Mouse (Mus musculus) cerebellum, adult 2 months (tissue): ENCODE measurements around the gene 0610030E20Rik. TPM values are rescaled to one million over a fixed set of nuclear protein-coding genes. Genes with fewer than 3 reads are reported as not detected.
A peak's percentile ranks its signal among the peaks of the same experiment; 100 is the strongest.

Experiments used
- DNase-seq, 2 experiments: peaks; one replicate each; pipeline ENCODE4 v3.0.0; 2021
- H3K27ac ChIP-seq: fragments of 200-500 bp; 2 replicates; pipeline ENCODE4 v1.5.1; 2012; ENCODE audit warnings: low read length, control low read depth, inconsistent platforms; ENCODE audit not compliant: insufficient read depth
- H3K27me3 ChIP-seq: fragments of 200-500 bp; 2 replicates; pipeline ENCODE4 v1.6.1; 2012; ENCODE audit warnings: inconsistent platforms, mild to moderate bottlenecking, low read length, moderate library complexity; ENCODE audit not compliant: control insufficient read depth, insufficient read depth
- H3K4me1 ChIP-seq: fragments of 200-500 bp; 2 replicates; pipeline ENCODE4 v1.6.1; 2011; ENCODE audit warnings: low read length; ENCODE audit not compliant: control insufficient read depth, insufficient read depth
- H3K4me3 ChIP-seq: fragments of 200-500 bp; replicated peaks from 2 replicates; pipeline ENCODE3; 2011; ENCODE audit warnings: mild to moderate bottlenecking, low read depth, low read length, control low read depth; ENCODE audit not compliant: insufficient read depth
- CTCF ChIP-seq: fragments of 200-500 bp; IDR thresholded peaks from 2 replicates; pipeline ENCODE4 v1.5.1; 2011; ENCODE audit warnings: low read depth, mild to moderate bottlenecking, control low read depth, low read length, moderate library complexity, borderline replicate concordance; ENCODE audit not compliant: insufficient read depth
- POLR2A ChIP-seq: fragments of 200-500 bp; IDR thresholded peaks from 2 replicates; pipeline ENCODE4 v1.6.1; 2011; ENCODE audit warnings: low read length, control low read depth, borderline replicate concordance; ENCODE audit not compliant: insufficient read depth
- WGBS: fragments of 180-500 bp; shearing (Covaris S2); methylation state at CpG from one replicate; pipeline ENCODE4 v1.1.7; 2018; 5-methylcytosine and 5-hydroxymethylcytosine counted together
- polyA plus RNA-seq: library from polyadenylated mRNA; depleted of rRNA; stranded (reverse); fragments of >200 nt; gene quantifications from 2 replicates; pipeline ENCODE4 v1.2.3, GENCODE M21; 2012

The 0610030E20Rik gene
- polyA plus RNA-seq, 1 experiment = 25.1 TPM

GRCm38 (mm10) chr6:72359891-72360598, 12.9 kb downstream of the 0610030E20Rik start:
- Histone ChIP-seq H3K27me3 (no peaks in the 10 kb centered on the region), H3K4me3 (no peak overlapping the region), H3K4me1 (peaks cover 16% of the 10 kb centered on the region), H3K27ac (no peak overlapping the region)
- WGBS = 57% methylated on average over 11 of the region's 11 CpGs
- no peak for TF ChIP-seq CTCF
- TF ChIP-seq POLR2A = no peak
- DNase-seq = no peak

GRCm38 (mm10) chr6:72360599-72360935, 13.4 kb downstream of the 0610030E20Rik start:
- Histone ChIP-seq H3K27ac (no peak overlapping the region), H3K27me3 (no peaks in the 10 kb centered on the region), H3K4me1 (peaks cover 16% of the 10 kb centered on the region), H3K4me3 (no peak overlapping the region)
- TF ChIP-seq CTCF (no peak), POLR2A (no peak)
- DNase-seq = no peak
- 19% methylated on average over 7 of the region's 7 CpGs for WGBS

GRCm38 (mm10) chr6:72361121-72361551, 14.0 kb downstream of the 0610030E20Rik start:
- Histone ChIP-seq H3K27me3 (no peaks in the 10 kb centered on the region), H3K4me3 (no peak overlapping the region), H3K27ac (no peak overlapping the region), H3K4me1 (peaks cover 14% of the 10 kb centered on the region)
- no peak for DNase-seq
- 44% methylated on average over 5 of the region's 5 CpGs for WGBS
- TF ChIP-seq POLR2A = no peak
- TF ChIP-seq CTCF = no peak

GRCm38 (mm10) chr6:72362132-72363028, 15.3 kb downstream of the 0610030E20Rik start:
- under 1% methylated on average over 42 of the region's 42 CpGs for WGBS
- H3K4me3 ChIP-seq = peak overlapping the region; percentile 75
- H3K4me1 ChIP-seq = peaks cover 8% of the 10 kb centered on the region

GRCm38 (mm10) chr6:72364009-72364408, 16.9 kb downstream of the 0610030E20Rik start:
- 53% methylated on average over 7 of the region's 7 CpGs for WGBS
- H3K27me3 ChIP-seq = no peaks in the 10 kb centered on the region
- no peak for DNase-seq

More at GRCm38 (mm10) chr6:72362132-72363028, 15.3 kb downstream of the 0610030E20Rik start:
- peak; percentile 96 to 98 for DNase-seq
- TF ChIP-seq POLR2A (peak; percentile 81), CTCF (peak; percentile 37; the same call in 1 of the 2 replicates)
- H3K27me3 ChIP-seq = no peaks in the 10 kb centered on the region
- H3K27ac ChIP-seq = peak overlapping the region; percentile 48; the same call in 1 of the 2 replicates

GRCm38 (mm10) chr6:72364985-72365384, 17.9 kb downstream of the 0610030E20Rik start:
- no peak for DNase-seq

More at GRCm38 (mm10) chr6:72364009-72364408, 16.9 kb downstream of the 0610030E20Rik start:
- Histone ChIP-seq H3K27ac (no peak overlapping the region), H3K4me3 (no peak overlapping the region), H3K4me1 (peaks cover 8% of the 10 kb centered on the region)
- TF ChIP-seq POLR2A (no peak), CTCF (no peak)

GRCm38 (mm10) chr6:72366304-72366703, 19.2 kb downstream of the 0610030E20Rik start:
- no peak overlapping the region for H3K27ac ChIP-seq
- 54% methylated on average over 3 of the region's 3 CpGs for WGBS
- no peaks in the 10 kb centered on the region for H3K27me3 ChIP-seq
- peaks cover 3% of the 10 kb centered on the region; the same call in 1 of the 2 replicates for H3K4me1 ChIP-seq
- H3K4me3 ChIP-seq = no peak overlapping the region
- DNase-seq = no peak
- TF ChIP-seq POLR2A (no peak), CTCF (no peak)

More at GRCm38 (mm10) chr6:72364985-72365384, 17.9 kb downstream of the 0610030E20Rik start:
- H3K4me1 ChIP-seq = peaks cover 8% of the 10 kb centered on the region
- TF ChIP-seq CTCF = no peak
- no peak for TF ChIP-seq POLR2A
- no peaks in the 10 kb centered on the region for H3K27me3 ChIP-seq
- no peak overlapping the region for H3K4me3 ChIP-seq
- WGBS = 64% methylated on average over 6 of the region's 6 CpGs
- H3K27ac ChIP-seq = no peak overlapping the region
